Mouse (Mus musculus) erythroblast, embryonic 14.5 days (primary cell): ENCODE measurements around the gene Aebp1.

ENCODE experiments used
- GATA1 ChIP-seq: IDR thresholded peaks from 2 replicates; pipeline ENCODE4 v1.6.1; 2012; ENCODE audit warnings: low read length, inconsistent platforms, mixed read lengths
- TAL1 ChIP-seq: IDR thresholded peaks from 3 replicates; pipeline ENCODE4 v1.6.1; 2012; ENCODE audit warnings: low read length, inconsistent platforms, mixed read lengths

DNA sequence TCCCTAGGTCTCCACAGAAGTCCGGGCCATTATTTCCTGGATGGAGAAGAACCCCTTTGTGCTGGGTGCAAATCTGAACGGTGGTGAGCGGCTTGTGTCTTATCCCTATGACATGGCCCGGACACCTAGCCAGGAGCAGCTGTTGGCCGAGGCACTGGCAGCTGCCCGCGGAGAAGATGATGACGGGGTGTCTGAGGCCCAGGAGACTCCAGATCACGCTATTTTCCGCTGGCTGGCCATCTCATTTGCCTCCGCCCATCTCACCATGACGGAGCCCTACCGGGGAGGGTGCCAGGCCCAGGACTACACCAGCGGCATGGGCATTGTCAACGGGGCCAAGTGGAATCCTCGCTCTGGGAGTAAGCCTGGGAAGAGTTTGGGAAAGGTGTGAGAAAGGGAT, 8.3 kb downstream of the Aebp1 start:
- TF ChIP-seq TAL1 (no peak), GATA1 (no peak)
